Mouse (Mus musculus): ENCODE measurements at regions not wholly inside any gene's neighbourhood (a gene's known extent, or its start where the extent isn't known, plus 50 kb on each side); places are given as distances from the start of the nearest gene placed in this dataset.

- no peak for DNase-seq (ENCODE audit: low read depth, low spot score)
Observed at GRCm38 (mm10) chr10:30265129-30265528, 64.8 kb upstream of the Cenpw start.

GRCm38 (mm10) chr10:30259716-30260115 is 59.4 kb upstream of the Cenpw start:
- no peak for DNase-seq (ENCODE audit: low read depth, low spot score)

- DNase-seq (ENCODE audit: low read depth, low spot score): no peak
Observed at GRCm38 (mm10) chr10:30257889-30258288, 57.5 kb upstream of the Cenpw start.
